Mouse (Mus musculus): Measurements from ENCODE around the gene Rft1.

- TF ChIP-seq CTCF (IDR thresholded peaks at IDR 0.05; ENCODE audit: low read depth, low read length) (no peak), POLR2A (IDR thresholded peaks at IDR 0.05; ENCODE audit: borderline replicate concordance, low read depth, low read length) (no peak)
Observed at GRCm38 (mm10) chr14:30610940-30611339, 43.2 kb upstream of the Rft1 start.
